Mouse (Mus musculus): Measurements from ENCODE around the gene Pard3. TPM values are rescaled to one million over a fixed set of nuclear protein-coding genes. Genes with fewer than 3 reads are reported as not detected.

Gene Pard3
- total and polyA plus RNA-seq, 3 experiments = 0.51 to 1.3 (median 0.94) TPM

- DNase-seq (ENCODE audit: extremely low read depth) = no peak
- Histone ChIP-seq H3K4me1 (ENCODE audit: control insufficient read depth in 1 of 2, insufficient read depth in 2 of 2) (0 out of 4 replicates have a peak, but pooled peaks cover 0 to 2% of the 10 kb centered on the region in 2 experiments), H3K4me2 (ENCODE audit: insufficient read depth, low read depth, poor library complexity, severe bottlenecking) (no peak overlapping the region), H3K27ac (ENCODE audit: insufficient read depth, low read depth) (no peak overlapping the region), H3K9me3 (replicated peaks; ENCODE audit: low read length) (no peaks in the 10 kb centered on the region), H3K36me3 (replicated peaks in 1 of 2; ENCODE audit: control insufficient read depth in 1 of 2, insufficient read depth in 1 of 2, low read length in 1 of 2) (no peaks in the 10 kb centered on the region), H3K27me3 (replicated peaks) (no peaks in the 10 kb centered on the region), H3K9ac (ENCODE audit: insufficient read depth, low read depth) (no peak overlapping the region), H3K4me3 (replicated peaks in 1 of 3; ENCODE audit: low read depth in 2 of 3, low read length in 2 of 3, poor library complexity in 1 of 3) (no peak overlapping the region), H3K79me2 (replicated peaks; ENCODE audit: control insufficient read depth, extremely low read depth, insufficient read depth, poor library complexity, severe bottlenecking) (no peaks in the 10 kb centered on the region)
- TF ChIP-seq MAX (IDR thresholded peaks at IDR 0.05; ENCODE audit: low read length) = no peak
- no peak for TF ChIP-seq POLR2AphosphoS2 (IDR thresholded peaks at IDR 0.05; ENCODE audit: low read depth, low read length)
- no peak for TF ChIP-seq MAFK (IDR thresholded peaks at IDR 0.05; ENCODE audit: insufficient replicate concordance, low read length)
- no peak for TF ChIP-seq ZC3H11A (IDR thresholded peaks at IDR 0.05; ENCODE audit: low read depth, low read length)
- no peak for TF ChIP-seq USF1 (IDR thresholded peaks at IDR 0.05; ENCODE audit: low read depth, low read length)
- no peak for TF ChIP-seq MXI1 (IDR thresholded peaks at IDR 0.05; ENCODE audit: low read depth, low read length)
- no peak for TF ChIP-seq EP300 (IDR thresholded peaks at IDR 0.05; ENCODE audit: low read length)
- no peak for TF ChIP-seq TBP (conservative IDR thresholded peaks at IDR 0.05; ENCODE audit: low read depth, low read length)
- no peak for TF ChIP-seq E2F4 (IDR thresholded peaks at IDR 0.05; ENCODE audit: insufficient replicate concordance, low read depth, low read length)
- no peak for TF ChIP-seq JUND (conservative IDR thresholded peaks at IDR 0.05; ENCODE audit: low read depth, low read length)
- TF ChIP-seq KAT2A (IDR thresholded peaks at IDR 0.05; ENCODE audit: insufficient replicate concordance, low read length) = no peak
- no peak for TF ChIP-seq MAZ (IDR thresholded peaks at IDR 0.05; ENCODE audit: low read depth, low read length)
- no peak for TF ChIP-seq CTCF (conservative IDR thresholded peaks at IDR 0.05 in 1 of 2, IDR thresholded peaks at IDR 0.05 in 1 of 2; ENCODE audit: low read depth in 2 of 2, low read length in 2 of 2)
- TF ChIP-seq USF2 (conservative IDR thresholded peaks at IDR 0.05; ENCODE audit: low read depth, low read length) = no peak
- dilution Hi-C loops (cut with MboI; ENCODE audit: extremely low pct_ligation_motif_present, extremely low pct_unique_long_range_greater_than_20kb, low sequenced_read_pairs) (no loop called here), in situ Hi-C loops (cut with MboI; ENCODE audit: low pct_ligation_motif_present, low pct_unique_long_range_greater_than_20kb, low sequenced_read_pairs) (loop anchor here (25.0 kb wide), 1 partner anchor 649 kb away; the partner anchor contains the start of gene Tarbp1)
These were observed 73.1 kb downstream of the Pard3 start for GRCm38 (mm10) chr8:127136781-127137180.

DNA sequence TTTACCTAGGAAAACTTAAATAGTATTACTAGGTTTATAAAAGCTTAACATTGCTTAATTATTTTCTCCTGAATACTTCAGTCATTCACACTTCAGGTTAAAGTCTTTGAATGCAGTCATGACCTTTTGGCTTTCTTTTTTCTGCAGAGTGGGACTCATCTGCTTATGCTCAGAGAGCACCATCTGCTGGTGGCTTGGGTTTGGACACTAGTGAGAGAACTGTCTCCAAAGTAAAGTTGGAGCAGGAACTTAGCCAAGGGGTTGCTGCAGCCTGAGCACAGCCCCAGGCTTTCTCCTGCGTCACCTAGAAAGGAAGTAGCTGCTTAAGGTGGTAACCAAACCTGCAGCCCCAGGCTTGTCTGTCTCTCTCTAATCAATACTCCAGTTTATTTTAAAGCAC, 75.5 kb downstream of the Pard3 start:
- in situ Hi-C loops (cut with MboI; ENCODE audit: low pct_ligation_motif_present, low pct_unique_long_range_greater_than_20kb, low sequenced_read_pairs) = loop anchor here (25.0 kb wide), 1 partner anchor 652 kb away; the partner anchor contains the start of gene Tarbp1
- TF ChIP-seq UBTF (IDR thresholded peaks at IDR 0.05; ENCODE audit: low read depth, low read length) (no peak), ZC3H11A (IDR thresholded peaks at IDR 0.05; ENCODE audit: low read depth, low read length) (peak; percentile 33), GABPA (IDR thresholded peaks at IDR 0.05; ENCODE audit: insufficient replicate concordance, low read depth, low read length) (no peak), ZNF384 (IDR thresholded peaks at IDR 0.05; ENCODE audit: low read depth, low read length) (peak; percentile 26; the same call in 1 of the 2 replicates), CTCF (conservative IDR thresholded peaks at IDR 0.05 in 1 of 2, IDR thresholded peaks at IDR 0.05 in 1 of 2; ENCODE audit: low read depth in 2 of 2, low read length in 2 of 2) (peak; percentile 40 to 95; a peak in 2 of 4 replicates), CHD2 (IDR thresholded peaks at IDR 0.05; ENCODE audit: low read length) (no peak), EP300 (IDR thresholded peaks at IDR 0.05; ENCODE audit: low read length) (no peak), MAX (IDR thresholded peaks at IDR 0.05; ENCODE audit: low read length) (no peak), ETS1 (conservative IDR thresholded peaks at IDR 0.05; ENCODE audit: low read depth, low read length) (no peak), NRF1 (IDR thresholded peaks at IDR 0.05; ENCODE audit: low read depth, low read length) (no peak), BHLHE40 (IDR thresholded peaks at IDR 0.05; ENCODE audit: low read depth, low read length) (no peak), MXI1 (IDR thresholded peaks at IDR 0.05; ENCODE audit: low read depth, low read length) (no peak), USF2 (conservative IDR thresholded peaks at IDR 0.05; ENCODE audit: low read depth, low read length) (no peak), ZMIZ1 (IDR thresholded peaks at IDR 0.05; ENCODE audit: low read depth, low read length) (no peak), NELFE (IDR thresholded peaks at IDR 0.05; ENCODE audit: low read depth, low read length) (no peak), ZKSCAN1 (IDR thresholded peaks at IDR 0.05; ENCODE audit: borderline replicate concordance, low read depth, low read length) (no peak), MEF2A (IDR thresholded peaks at IDR 0.05; ENCODE audit: borderline replicate concordance, low read depth, low read length) (no peak), E2F4 (IDR thresholded peaks at IDR 0.05; ENCODE audit: insufficient replicate concordance, low read depth, low read length) (no peak), POLR2AphosphoS2 (IDR thresholded peaks at IDR 0.05; ENCODE audit: low read depth, low read length) (no peak), MYC (IDR thresholded peaks at IDR 0.05; ENCODE audit: low read depth, low read length) (no peak), KAT2A (IDR thresholded peaks at IDR 0.05; ENCODE audit: insufficient replicate concordance, low read length) (no peak), ELF1 (IDR thresholded peaks at IDR 0.05; ENCODE audit: low read depth, low read length) (no peak), CHD1 (IDR thresholded peaks at IDR 0.05; ENCODE audit: low read depth, low read length) (no peak), JUND (conservative IDR thresholded peaks at IDR 0.05; ENCODE audit: low read depth, low read length) (no peak), HCFC1 (IDR thresholded peaks at IDR 0.05; ENCODE audit: low read depth, low read length) (no peak), USF1 (IDR thresholded peaks at IDR 0.05; ENCODE audit: low read depth, low read length) (no peak), RCOR1 (conservative IDR thresholded peaks at IDR 0.05; ENCODE audit: low read depth, low read length) (no peak), POLR2A (IDR thresholded peaks at IDR 0.05; ENCODE audit: low read depth, low read length) (no peak)

More for the DNA sequence above, 75.5 kb downstream of the Pard3 start:
- Histone ChIP-seq H3K4me2 (ENCODE audit: insufficient read depth, low read depth, poor library complexity, severe bottlenecking) (no peak overlapping the region), H3K27me3 (replicated peaks) (no peaks in the 10 kb centered on the region), H3K4me1 (ENCODE audit: control insufficient read depth in 1 of 2, insufficient read depth in 2 of 2) (peaks cover 0 to 10% of the 10 kb centered on the region in 2 experiments; a peak in 2 of 4 replicates), H3K4me3 (replicated peaks in 1 of 3; ENCODE audit: low read depth in 2 of 3, low read length in 2 of 3, poor library complexity in 1 of 3) (no peak overlapping the region), H3K9me3 (replicated peaks; ENCODE audit: low read length) (no peaks in the 10 kb centered on the region), H3K9ac (ENCODE audit: insufficient read depth, low read depth) (no peak overlapping the region), H3K27ac (ENCODE audit: insufficient read depth, low read depth) (no peak overlapping the region), H3K36me3 (replicated peaks in 1 of 2; ENCODE audit: control insufficient read depth in 1 of 2, insufficient read depth in 1 of 2, low read length in 1 of 2) (no peaks in the 10 kb centered on the region), H3K79me2 (replicated peaks; ENCODE audit: control insufficient read depth, extremely low read depth, insufficient read depth, poor library complexity, severe bottlenecking) (no peaks in the 10 kb centered on the region)
- dilution Hi-C loops (cut with MboI; ENCODE audit: extremely low pct_ligation_motif_present, extremely low pct_unique_long_range_greater_than_20kb, low sequenced_read_pairs) = no loop called here
- DNase-seq (ENCODE audit: extremely low read depth) = peak; percentile 70
